Mouse (Mus musculus) limb, embryonic 15.5 days (tissue): Measurements from ENCODE around the gene Osbpl9. TPM values are rescaled to one million over a fixed set of nuclear protein-coding genes. Genes with fewer than 3 reads are reported as not detected.

Source experiments
- ATAC-seq: fragments of 200-750 bp; cut with Nextera tagmentation; 2 replicates; pipeline ENCODE4 v1.8.0; 2017; ENCODE audit warnings: low read depth, moderate TSS enrichment; ENCODE audit not compliant: insufficient number of reproducible peaks, low FRiP score, low TSS enrichment
- H3K27ac ChIP-seq: fragments of 300-500 bp; sonication (generic); 2 replicates; pipeline ENCODE4 v1.5.1; 2015; ENCODE audit warnings: moderate library complexity, mild to moderate bottlenecking, inconsistent platforms
- H3K27me3 ChIP-seq: fragments of 300-500 bp; sonication (generic); 2 replicates; pipeline ENCODE4 v1.6.1; 2015; ENCODE audit warnings: inconsistent platforms
- H3K36me3 ChIP-seq: fragments of 300-500 bp; sonication (generic); 2 replicates; pipeline ENCODE4 v1.6.1; 2015; ENCODE audit warnings: inconsistent platforms
- H3K4me1 ChIP-seq: fragments of 300-500 bp; sonication (generic); 2 replicates; pipeline ENCODE4 v1.6.1; 2015; ENCODE audit warnings: inconsistent platforms
- H3K4me2 ChIP-seq: fragments of 300-500 bp; sonication (generic); 2 replicates; pipeline ENCODE4 v1.6.1; 2015; ENCODE audit warnings: mild to moderate bottlenecking, inconsistent platforms
- H3K4me3 ChIP-seq: fragments of 300-500 bp; sonication (generic); 2 replicates; pipeline ENCODE4 v1.5.1; 2015; ENCODE audit warnings: mild to moderate bottlenecking, inconsistent platforms
- H3K9ac ChIP-seq: fragments of 300-500 bp; sonication (generic); 2 replicates; pipeline ENCODE4 v1.6.1; 2015; ENCODE audit warnings: inconsistent platforms
- H3K9me3 ChIP-seq: fragments of 300-500 bp; sonication (generic); 2 replicates; pipeline ENCODE4 v1.6.1; 2016; ENCODE audit warnings: inconsistent platforms
- WGBS: fragments of 180-500 bp; shearing (Covaris S2); methylation state at CpG from one replicate; pipeline ENCODE4 v1.1.7; 2015; 5-methylcytosine and 5-hydroxymethylcytosine counted together
- polyA plus RNA-seq: library from polyadenylated mRNA; unstranded; fragments of >200 nt; fragmentation: Nextera tagmentation; extraction: Ambion mirVana; gene quantifications from 2 replicates; pipeline ENCODE4 v1.2.1, GENCODE M21; 2015

Gene Osbpl9
- polyA plus RNA-seq, 1 experiment from 2014 or later = 63.8 TPM

- WGBS = 87% methylated on average over 2 of the region's 2 CpGs
Measured at GRCm38 (mm10) chr4:109110978-109111377, 91.1 kb downstream of the Osbpl9 start.

GRCm38 (mm10) chr4:109109686-109110085 lies 92.4 kb downstream of the Osbpl9 start:
- H3K36me3 ChIP-seq = no peaks in the 10 kb centered on the region
- 80% methylated on average over 10 of the region's 10 CpGs for WGBS
- H3K27ac ChIP-seq = no peak overlapping the region
- no peaks in the 10 kb centered on the region for H3K9me3 ChIP-seq
- H3K9ac ChIP-seq = no peak overlapping the region
- ATAC-seq = no peak
- no peak overlapping the region for H3K4me3 ChIP-seq
- no peaks in the 10 kb centered on the region for H3K4me1 ChIP-seq
- no peaks in the 10 kb centered on the region for H3K27me3 ChIP-seq
- H3K4me2 ChIP-seq = no peak overlapping the region

More at GRCm38 (mm10) chr4:109110978-109111377, 91.1 kb downstream of the Osbpl9 start:
- Histone ChIP-seq H3K9ac (no peak overlapping the region), H3K9me3 (no peaks in the 10 kb centered on the region), H3K27ac (no peak overlapping the region), H3K27me3 (no peaks in the 10 kb centered on the region), H3K36me3 (no peaks in the 10 kb centered on the region), H3K4me2 (no peak overlapping the region), H3K4me1 (no peaks in the 10 kb centered on the region), H3K4me3 (no peak overlapping the region)
- no peak for ATAC-seq

- Histone ChIP-seq H3K36me3 (no peaks in the 10 kb centered on the region), H3K4me1 (no peaks in the 10 kb centered on the region), H3K4me2 (no peak overlapping the region), H3K9ac (no peak overlapping the region), H3K4me3 (no peak overlapping the region), H3K27me3 (no peaks in the 10 kb centered on the region), H3K9me3 (no peaks in the 10 kb centered on the region), H3K27ac (no peak overlapping the region)
- no peak for ATAC-seq
- 86% methylated on average over 6 of the region's 6 CpGs for WGBS
Measured at GRCm38 (mm10) chr4:109109012-109109411, 93.1 kb downstream of the Osbpl9 start.

- no peak overlapping the region for H3K9ac ChIP-seq
- no peak for ATAC-seq
- 0 out of 2 replicates have a peak, but pooled peaks cover under 1% of the 10 kb centered on the region for H3K36me3 ChIP-seq
- H3K9me3 ChIP-seq = no peaks in the 10 kb centered on the region
- no peak overlapping the region for H3K27ac ChIP-seq
- H3K4me2 ChIP-seq = no peak overlapping the region
- no peaks in the 10 kb centered on the region for H3K4me1 ChIP-seq
- H3K27me3 ChIP-seq = no peaks in the 10 kb centered on the region
- no peak overlapping the region for H3K4me3 ChIP-seq
Measured at GRCm38 (mm10) chr4:109106594-109106993, 95.5 kb downstream of the Osbpl9 start.

- no peak for ATAC-seq
- Histone ChIP-seq H3K27me3 (no peaks in the 10 kb centered on the region), H3K4me2 (no peak overlapping the region), H3K27ac (no peak overlapping the region), H3K4me3 (no peak overlapping the region), H3K4me1 (no peaks in the 10 kb centered on the region), H3K9ac (no peak overlapping the region), H3K36me3 (0 out of 2 replicates have a peak, but pooled peaks cover 5% of the 10 kb centered on the region), H3K9me3 (no peaks in the 10 kb centered on the region)
- WGBS = 79% methylated on average over 3 of the region's 3 CpGs
Measured at GRCm38 (mm10) chr4:109106034-109106433, 96.0 kb downstream of the Osbpl9 start.

- Histone ChIP-seq H3K4me1 (no peaks in the 10 kb centered on the region), H3K4me2 (no peak overlapping the region), H3K27me3 (no peaks in the 10 kb centered on the region), H3K27ac (no peak overlapping the region), H3K4me3 (no peak overlapping the region), H3K9me3 (no peaks in the 10 kb centered on the region), H3K9ac (no peak overlapping the region), H3K36me3 (peaks cover 10% of the 10 kb centered on the region; the same call in 1 of the 2 replicates)
- no peak for ATAC-seq
Measured at GRCm38 (mm10) chr4:109105254-109105653, 96.8 kb downstream of the Osbpl9 start.

GRCm38 (mm10) chr4:109103145-109103883 lies 98.8 kb downstream of the Osbpl9 start:
- Histone ChIP-seq H3K27ac (no peak overlapping the region), H3K27me3 (no peaks in the 10 kb centered on the region), H3K9me3 (no peaks in the 10 kb centered on the region), H3K4me2 (no peak overlapping the region), H3K4me3 (no peak overlapping the region), H3K36me3 (peaks cover 11% of the 10 kb centered on the region; the same call in 1 of the 2 replicates), H3K9ac (no peak overlapping the region), H3K4me1 (no peaks in the 10 kb centered on the region)
- WGBS = 71% methylated on average over 9 of the region's 9 CpGs
- no peak for ATAC-seq

GRCm38 (mm10) chr4:109102574-109102973 lies 99.5 kb downstream of the Osbpl9 start:
- Histone ChIP-seq H3K4me3 (no peak overlapping the region), H3K9me3 (no peaks in the 10 kb centered on the region), H3K9ac (no peak overlapping the region), H3K27me3 (no peaks in the 10 kb centered on the region), H3K27ac (no peak overlapping the region), H3K4me1 (no peaks in the 10 kb centered on the region), H3K36me3 (peaks cover 11% of the 10 kb centered on the region; the same call in 1 of the 2 replicates), H3K4me2 (no peak overlapping the region)
- 74% methylated on average over 5 of the region's 5 CpGs for WGBS
- ATAC-seq = no peak

- WGBS = 92% methylated on average over 3 of the region's 3 CpGs
- Histone ChIP-seq H3K9ac (no peak overlapping the region), H3K27ac (no peak overlapping the region), H3K4me1 (no peaks in the 10 kb centered on the region), H3K9me3 (no peaks in the 10 kb centered on the region), H3K4me3 (no peak overlapping the region), H3K27me3 (no peaks in the 10 kb centered on the region), H3K4me2 (no peak overlapping the region), H3K36me3 (peaks cover 11% of the 10 kb centered on the region; the same call in 1 of the 2 replicates)
- no peak for ATAC-seq
Measured at GRCm38 (mm10) chr4:109098861-109099260, 103.2 kb downstream of the Osbpl9 start.

- 69% methylated on average over 2 of the region's 2 CpGs for WGBS
- no peak overlapping the region for H3K4me3 ChIP-seq
- H3K27me3 ChIP-seq = no peaks in the 10 kb centered on the region
- no peaks in the 10 kb centered on the region for H3K4me1 ChIP-seq
- H3K36me3 ChIP-seq = peaks cover 4% of the 10 kb centered on the region; the same call in 1 of the 2 replicates
- H3K4me2 ChIP-seq = no peak overlapping the region
- H3K9me3 ChIP-seq = no peaks in the 10 kb centered on the region
- H3K9ac ChIP-seq = no peak overlapping the region
- no peak for ATAC-seq
- H3K27ac ChIP-seq = no peak overlapping the region
Measured at GRCm38 (mm10) chr4:109094269-109094668, 107.8 kb downstream of the Osbpl9 start.

GRCm38 (mm10) chr4:109092344-109092743 lies 109.7 kb downstream of the Osbpl9 start:
- Histone ChIP-seq H3K4me3 (no peak overlapping the region), H3K9me3 (no peaks in the 10 kb centered on the region), H3K4me2 (no peak overlapping the region), H3K27me3 (no peaks in the 10 kb centered on the region), H3K27ac (no peak overlapping the region), H3K9ac (no peak overlapping the region), H3K36me3 (peaks cover 4% of the 10 kb centered on the region; the same call in 1 of the 2 replicates), H3K4me1 (no peaks in the 10 kb centered on the region)
- WGBS = 81% methylated on average over 5 of the region's 5 CpGs
- ATAC-seq = no peak

- no peak for ATAC-seq
- H3K4me1 ChIP-seq = no peaks in the 10 kb centered on the region
- H3K36me3 ChIP-seq = peaks cover 4% of the 10 kb centered on the region; the same call in 1 of the 2 replicates
- no peaks in the 10 kb centered on the region for H3K27me3 ChIP-seq
- no peaks in the 10 kb centered on the region for H3K9me3 ChIP-seq
- 0 out of 2 replicates have a peak overlapping the region, but pooled peaks have one; percentile 17 for H3K27ac ChIP-seq
- no peak overlapping the region for H3K9ac ChIP-seq
- H3K4me2 ChIP-seq = no peak overlapping the region
- no peak overlapping the region for H3K4me3 ChIP-seq
- 74% methylated on average over 8 of the region's 8 CpGs for WGBS
Measured at GRCm38 (mm10) chr4:109091241-109091777, 110.8 kb downstream of the Osbpl9 start.
